Comparison of ENCODE assay signal across 18 mouse cellular contexts in the genomic region with DNA sequence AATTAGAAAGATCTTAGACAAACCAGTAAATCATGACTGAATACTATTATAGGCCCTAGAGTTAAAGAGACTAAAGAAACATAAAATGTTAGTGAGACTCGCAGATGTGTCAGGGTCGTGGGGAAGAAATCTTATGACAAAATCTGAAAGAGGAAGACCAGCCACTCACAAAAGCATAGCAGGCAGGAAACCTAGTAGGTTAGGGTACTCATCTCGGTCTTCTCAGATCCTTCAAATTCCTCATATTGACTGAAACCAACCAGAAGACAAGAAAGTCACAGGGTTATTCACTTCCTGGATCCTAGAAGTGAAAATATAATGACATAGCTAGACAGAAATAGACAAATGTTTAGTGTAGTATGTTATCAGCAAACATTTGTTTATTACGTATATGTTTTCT.
DNase-seq lines count a peak whose midpoint lies in the region; TF ChIP-seq lines count a peak whose summit lies in the region.
"Had no signal": no experiment of that assay in that cellular context is flagged by ENCODE, and none has a peak within 500 bp of the region (broad histone marks: within the 10 kb centered on the region; RNA-seq: fewer than 3 reads in every experiment).

No protein-coding gene starts in this region.

- no peaks in the 10 kb centered on the region for H3K27me3 ChIP-seq in CH12.LX (replicated peaks)
- H3K27me3 ChIP-seq: Patski had no signal

- no peaks in the 10 kb centered on the region for H3K79me2 ChIP-seq in CH12.LX (replicated peaks; ENCODE audit: control insufficient read depth, extremely low read depth, insufficient read depth, poor library complexity, severe bottlenecking)

- TF ChIP-seq EP300 in CH12.LX (IDR thresholded peaks at IDR 0.05; ENCODE audit: low read length) = peak; percentile 70; the same call in 1 of the 2 replicates

- no peak for TF ChIP-seq CTCF in CH12.LX (conservative IDR thresholded peaks at IDR 0.05 in 1 of 2, IDR thresholded peaks at IDR 0.05 in 1 of 2; ENCODE audit: low read depth in 2 of 2, low read length in 2 of 2)

- H3K27ac ChIP-seq in CH12.LX (ENCODE audit: insufficient read depth, low read depth) = no peak overlapping the region

- H3K4me3 ChIP-seq in CH12.LX (replicated peaks in 1 of 3; ENCODE audit: low read depth in 2 of 3, low read length in 2 of 3, poor library complexity in 1 of 3) = no peak overlapping the region

- H3K9me3 ChIP-seq in CH12.LX (replicated peaks; ENCODE audit: low read length) = no peaks in the 10 kb centered on the region
- H3K9me3 ChIP-seq: G1E had no signal

- H3K36me3 ChIP-seq in CH12.LX (replicated peaks in 1 of 2; ENCODE audit: control insufficient read depth in 1 of 2, insufficient read depth in 1 of 2, low read length in 1 of 2) = no peaks in the 10 kb centered on the region
- H3K36me3 ChIP-seq: G1E had no signal

- TF ChIP-seq RAD21 in CH12.LX (IDR thresholded peaks at IDR 0.05; ENCODE audit: low read depth, low read length) = no peak

- peak; percentile 66 for DNase-seq in A20 (ENCODE audit: low read depth, low spot score)
- peak; percentile 49 for DNase-seq in CH12.LX (ENCODE audit: extremely low read depth)
- no peak for DNase-seq in spleen, postnatal 10 days (ENCODE audit: low spot score in 2 of 2)
- no peak for DNase-seq in testis, postnatal 10 days (ENCODE audit: low spot score)
- DNase-seq: adrenal gland, adult 2 months; adrenal gland, adult 8-10 months; adrenal gland, postnatal 10 days; adrenal gland, postnatal 14 days; adrenal gland, postnatal 25 days; adrenal gland, postnatal 36 days; B cell, adult 2 months; cerebellum, adult 11 months; cerebellum, adult 11-12 months; cerebellum, adult 18-20 months; cerebellum, adult 2 months; cerebellum, adult 8-10 months had no signal

- H3K9ac ChIP-seq in CH12.LX (ENCODE audit: insufficient read depth, low read depth) = no peak overlapping the region

- no peak for TF ChIP-seq POLR2A in CH12.LX (IDR thresholded peaks at IDR 0.05; ENCODE audit: low read depth, low read length)

- H3K4me2 ChIP-seq in CH12.LX (ENCODE audit: insufficient read depth, low read depth, poor library complexity, severe bottlenecking) = no peak overlapping the region

- peaks cover 0 to 6% of the 10 kb centered on the region in 2 experiments; a peak in 1 of 4 replicates for H3K4me1 ChIP-seq in CH12.LX (ENCODE audit: control insufficient read depth in 1 of 2, insufficient read depth in 2 of 2)

- dilution Hi-C loops in CH12.LX (cut with MboI; ENCODE audit: extremely low pct_ligation_motif_present, extremely low pct_unique_long_range_greater_than_20kb, low sequenced_read_pairs) = no loop called here

- in situ Hi-C loops in CH12.LX (cut with MboI; ENCODE audit: low pct_ligation_motif_present, low pct_unique_long_range_greater_than_20kb, low sequenced_read_pairs) = no loop called here

TF ChIP-seq in CH12.LX, 34 proteins besides CTCF, POLR2A, EP300 and RAD21:
- TF ChIP-seq ETS1 (conservative IDR thresholded peaks at IDR 0.05; ENCODE audit: low read depth, low read length) = no peak
- peak; percentile 57; the same call in 1 of the 2 replicates for TF ChIP-seq IRF4 (IDR thresholded peaks at IDR 0.05; ENCODE audit: low read depth, low read length)
- peak; percentile 63 for TF ChIP-seq JUN (IDR thresholded peaks at IDR 0.05; ENCODE audit: insufficient read depth, low read depth, low read length)
TF ChIP-seq in CH12.LX: peak in this region for 2.

Comparison
In these comparisons a context has a peak if more than half of its experiments do, and no peak if none do; other contexts are left out.
1. DNase-seq: peak in A20 (single experiment) and CH12.LX (single experiment); none in spleen, postnatal 10 days (0 of 2) and testis, postnatal 10 days (single experiment).